Mouse (Mus musculus) CH12.LX (cell line): ENCODE measurements at regions not wholly inside any gene's neighbourhood (a gene's known extent, or its start where the extent isn't known, plus 50 kb on each side); places are given as distances from the start of the nearest gene placed in this dataset.

Experiments used
- CTCF ChIP-seq, 2 experiments: IDR thresholded peaks in 1 of 2; conservative IDR thresholded peaks in 1 of 2; 2 replicates each; pipeline ENCODE4 v1.5.1; 2011 to 2012; ENCODE audit warnings: low read depth in 2 of 2, low read length in 2 of 2, improper control_type of control experiment in 1 of 2, inconsistent platforms in 1 of 2, mild to moderate bottlenecking in 1 of 2, moderate library complexity in 1 of 2
- E2F4 ChIP-seq: IDR thresholded peaks from 2 replicates; pipeline ENCODE4 v1.6.1; 2011; ENCODE audit warnings: low read depth, low read length, improper control_type of control experiment; ENCODE audit not compliant: insufficient replicate concordance
- ELF1 ChIP-seq: IDR thresholded peaks from 2 replicates; pipeline ENCODE4 v1.6.1; 2014; ENCODE audit warnings: low read depth, mild to moderate bottlenecking, inconsistent platforms, low read length, improper control_type of control experiment
- HCFC1 ChIP-seq: IDR thresholded peaks from 2 replicates; pipeline ENCODE4 v1.6.1; 2012; ENCODE audit warnings: low read depth, mild to moderate bottlenecking, inconsistent platforms, low read length, improper control_type of control experiment
- IRF4 ChIP-seq: IDR thresholded peaks from 2 replicates; pipeline ENCODE4 v1.6.1; 2014; ENCODE audit warnings: low read depth, mild to moderate bottlenecking, inconsistent platforms, low read length, improper control_type of control experiment
- KAT2A ChIP-seq: IDR thresholded peaks from 2 replicates; pipeline ENCODE4 v1.6.1; 2012; ENCODE audit warnings: low read length, improper control_type of control experiment, inconsistent platforms; ENCODE audit not compliant: insufficient replicate concordance
- MXI1 ChIP-seq: IDR thresholded peaks from 2 replicates; pipeline ENCODE4 v1.6.1; 2011; ENCODE audit warnings: mild to moderate bottlenecking, low read depth, low read length, improper control_type of control experiment
- MYC ChIP-seq: IDR thresholded peaks from 2 replicates; pipeline ENCODE4 v1.6.1; 2011; ENCODE audit warnings: low read depth, mild to moderate bottlenecking, improper control_type of control experiment, low read length
- NRF1 ChIP-seq: IDR thresholded peaks from 2 replicates; pipeline ENCODE4 v1.6.1; 2014; ENCODE audit warnings: low read depth, mild to moderate bottlenecking, inconsistent platforms, low read length, improper control_type of control experiment, moderate library complexity
- PAX5 ChIP-seq: IDR thresholded peaks from 2 replicates; pipeline ENCODE4 v1.6.1; 2012; ENCODE audit warnings: low read length, inconsistent platforms, mixed read lengths
- POLR2A ChIP-seq: IDR thresholded peaks from 2 replicates; pipeline ENCODE4 v1.6.1; 2011; ENCODE audit warnings: low read depth, mild to moderate bottlenecking, improper control_type of control experiment, low read length
- TBP ChIP-seq: conservative IDR thresholded peaks from 2 replicates; pipeline ENCODE4 v1.6.1; 2011; ENCODE audit warnings: low read depth, low read length, improper control_type of control experiment
- UBTF ChIP-seq: IDR thresholded peaks from 2 replicates; pipeline ENCODE4 v1.6.1; 2012; ENCODE audit warnings: low read depth, mild to moderate bottlenecking, inconsistent platforms, low read length, improper control_type of control experiment, moderate library complexity
- ZC3H11A ChIP-seq: IDR thresholded peaks from 2 replicates; pipeline ENCODE4 v1.6.1; 2012; ENCODE audit warnings: low read depth, mild to moderate bottlenecking, inconsistent platforms, low read length, improper control_type of control experiment

GRCm38 (mm10) chr2:166426457-166426856 lies 271.0 kb upstream of the Sulf2 start:
- TF ChIP-seq ZC3H11A, result no peak
- no peak for TF ChIP-seq CTCF (conservative IDR thresholded peaks at IDR 0.05 in 1 of 2, IDR thresholded peaks at IDR 0.05 in 1 of 2; ENCODE audit: low read depth in 2 of 2, low read length in 2 of 2)
- TF ChIP-seq KAT2A, result no peak
- TF ChIP-seq HCFC1, result no peak
- no peak for TF ChIP-seq ELF1
- TF ChIP-seq UBTF, result no peak
- TF ChIP-seq NRF1, result no peak
- TF ChIP-seq POLR2A, result no peak
- no peak for TF ChIP-seq MYC
- TF ChIP-seq MXI1, result no peak
- TF ChIP-seq E2F4, result no peak
- no peak for TF ChIP-seq TBP
- no peak for TF ChIP-seq PAX5
- no peak for TF ChIP-seq IRF4
